Mouse (Mus musculus) left cerebral cortex, adult 2 months (tissue): ENCODE data around the gene Cul9. TPM values are rescaled to one million over a fixed set of nuclear protein-coding genes. Genes with fewer than 3 reads are reported as not detected.

Experiments
- DNase-seq, 2 experiments: peaks; one replicate each; pipeline ENCODE4 v3.0.0; 2021 to 2022; ENCODE audit warnings: low spot score in 2 of 2, mixed read lengths in 1 of 2; ENCODE audit errors: extremely low spot score in 1 of 2
- H3K27ac ChIP-seq: fragments of 200-600 bp; 2 replicates; pipeline ENCODE4 v1.8.1; 2022
- H3K4me3 ChIP-seq: fragments of 200-600 bp; 2 replicates; pipeline ENCODE4 v1.8.1; 2022
- CTCF ChIP-seq: fragments of 200-600 bp; IDR thresholded peaks from 2 replicates; pipeline ENCODE4 v1.8.1; 2022; ENCODE audit warnings: antibody characterized with exemption, mild to moderate bottlenecking, moderate library complexity
- intact Hi-C: fragments of 180-260 bp; cut with DNase I; formaldehyde crosslinking; loops from one replicate; pipeline ENCODE4 v1.15.1; 2025
- microRNA-seq, 2 experiments: library from miRNA; unstranded; fragments of <30 nt; microRNA quantifications; one replicate each; pipeline ENCODE4 v1.2.0; 2021
- total RNA-seq, 2 experiments: library from RNA; stranded (reverse); gene quantifications; 2 replicates each; pipeline ENCODE4 v1.2.3; 2021

Gene Cul9
- total RNA-seq, 2 experiments from 2014 or later = 66.6 to 70.1 TPM

DNA sequence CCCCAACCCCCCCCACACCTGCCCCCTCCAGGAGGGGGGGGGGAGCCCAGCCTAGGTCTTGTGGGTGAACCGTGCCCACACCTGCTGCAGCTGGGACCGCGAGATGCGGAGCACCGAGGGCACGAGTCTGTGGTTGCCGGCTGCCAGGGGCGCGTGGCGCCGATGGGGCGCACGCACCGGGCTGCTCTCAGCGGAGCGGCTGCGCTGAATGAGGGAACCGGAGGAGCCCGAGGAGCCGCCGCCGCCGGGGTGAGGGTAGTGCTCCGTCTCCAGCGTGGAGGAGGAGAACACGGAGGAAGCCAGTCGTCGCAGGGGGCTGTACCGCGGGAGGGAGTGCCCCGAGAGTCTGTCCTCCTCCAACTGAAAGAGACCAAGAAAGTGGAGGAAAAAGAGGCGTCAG, 85.5 kb downstream of the Cul9 start:
- Histone ChIP-seq H3K4me3 (no peak overlapping the region), H3K27ac (no peak overlapping the region)
- no peak for DNase-seq
- intact Hi-C loops = no loop called here
- TF ChIP-seq CTCF = no peak

DNA sequence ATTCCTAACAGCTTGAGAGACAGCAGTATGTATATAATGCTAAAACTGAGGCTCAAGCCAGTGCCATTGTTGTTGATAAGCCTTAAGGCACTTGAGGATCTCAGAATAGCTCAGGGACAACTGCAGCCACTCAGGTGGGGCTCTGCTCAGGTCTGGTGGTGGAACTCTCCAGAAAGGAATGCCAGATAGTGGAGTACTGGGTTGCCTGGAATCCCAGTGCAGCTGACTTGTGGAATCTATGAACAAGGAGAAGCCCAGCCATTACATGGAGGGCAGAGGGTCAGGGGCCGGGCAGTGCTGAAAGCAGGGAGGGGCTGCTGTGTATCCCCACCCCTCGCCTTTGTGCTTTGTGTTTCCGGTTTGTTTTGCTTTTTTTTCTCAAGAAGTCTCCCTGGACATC, 87.7 kb downstream of the Cul9 start:
- intact Hi-C loops = no loop called here
- DNase-seq = no peak
- Histone ChIP-seq H3K4me3 (no peak overlapping the region), H3K27ac (no peak overlapping the region)
- TF ChIP-seq CTCF = no peak

DNA sequence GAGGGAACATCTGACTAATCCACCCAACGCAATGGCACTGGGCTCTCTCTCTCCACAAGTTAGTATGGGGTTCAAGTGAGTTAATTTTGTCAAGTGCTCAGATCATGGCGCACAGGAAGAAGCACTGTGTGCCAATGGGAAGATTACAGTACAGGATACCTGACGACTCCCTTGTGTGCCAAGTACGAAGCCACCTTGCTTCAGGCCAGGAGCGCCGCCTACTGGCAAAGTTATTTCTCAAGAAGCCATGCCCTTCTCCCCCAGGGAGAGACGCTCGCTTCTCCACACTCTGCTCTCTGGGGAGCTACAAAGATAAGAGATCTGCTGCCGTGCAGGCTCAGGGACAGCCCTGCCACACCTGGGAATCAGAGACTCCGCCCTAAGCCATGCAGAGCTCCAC, 88.4 kb downstream of the Cul9 start:
- intact Hi-C loops = no loop called here
- DNase-seq = peak in 1 of 2 experiments; percentile 45
- TF ChIP-seq CTCF = peak; percentile 55
- Histone ChIP-seq H3K27ac (no peak overlapping the region), H3K4me3 (no peak overlapping the region)

DNA sequence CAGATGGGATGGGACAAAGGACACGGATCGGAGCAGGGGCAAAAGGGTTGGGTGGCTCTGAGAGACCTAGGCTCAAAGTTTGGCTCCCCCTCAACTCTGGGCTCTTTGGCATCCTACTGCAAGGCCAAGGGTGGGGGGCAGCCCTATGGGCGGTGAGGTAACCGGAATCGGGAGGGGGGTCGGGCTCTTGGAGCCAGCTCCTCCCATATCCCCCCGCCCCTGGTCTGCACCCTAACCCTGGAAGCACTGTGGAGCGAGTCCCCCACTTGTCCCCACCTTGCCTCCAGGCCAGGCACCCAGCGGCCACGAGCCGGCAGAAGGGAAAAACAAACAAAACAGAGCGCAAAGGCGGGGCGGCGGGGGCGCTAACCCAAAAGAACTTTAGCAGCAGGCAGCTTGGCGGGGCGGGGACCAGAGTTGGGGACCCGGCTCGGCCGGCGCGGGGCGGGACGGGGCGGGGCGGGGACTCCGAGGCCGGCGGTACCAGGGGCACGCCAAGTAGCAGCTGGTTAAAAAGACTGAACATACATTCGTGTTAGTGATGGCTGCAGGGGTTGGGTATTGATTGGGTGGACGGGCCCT, 91.0 kb downstream of the Cul9 start:
- peak overlapping the region; percentile 25; the same call in 1 of the 2 replicates for H3K4me3 ChIP-seq
- intact Hi-C loops = no loop called here
- no peak overlapping the region for H3K27ac ChIP-seq
- no peak for TF ChIP-seq CTCF
- peak in 1 of 2 experiments; percentile 46 for DNase-seq

DNA sequence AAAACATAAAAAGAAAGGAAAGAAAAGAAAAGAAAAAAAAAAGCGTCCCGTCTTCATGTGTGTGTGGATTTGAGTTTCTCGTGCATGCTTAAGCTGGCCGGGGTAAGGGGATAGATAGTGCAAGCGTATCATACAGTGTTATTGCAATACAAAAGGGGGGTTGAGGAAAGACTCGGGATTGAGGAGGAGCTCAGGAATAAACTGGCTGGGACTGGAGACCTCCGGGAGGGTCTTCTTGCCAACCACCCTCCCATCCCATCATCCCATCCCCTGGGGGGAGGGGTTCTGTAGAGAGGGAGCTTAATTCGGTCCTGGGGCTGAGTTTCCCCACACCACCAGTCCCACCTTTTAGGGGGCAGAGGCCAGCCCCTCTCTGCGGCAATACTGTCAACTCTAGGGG, 91.6 kb downstream of the Cul9 start:
- DNase-seq = no peak
- no peak overlapping the region for H3K27ac ChIP-seq
- intact Hi-C loops = no loop called here
- peak overlapping the region; percentile 14; the same call in 1 of the 2 replicates for H3K4me3 ChIP-seq
- TF ChIP-seq CTCF = no peak

DNA sequence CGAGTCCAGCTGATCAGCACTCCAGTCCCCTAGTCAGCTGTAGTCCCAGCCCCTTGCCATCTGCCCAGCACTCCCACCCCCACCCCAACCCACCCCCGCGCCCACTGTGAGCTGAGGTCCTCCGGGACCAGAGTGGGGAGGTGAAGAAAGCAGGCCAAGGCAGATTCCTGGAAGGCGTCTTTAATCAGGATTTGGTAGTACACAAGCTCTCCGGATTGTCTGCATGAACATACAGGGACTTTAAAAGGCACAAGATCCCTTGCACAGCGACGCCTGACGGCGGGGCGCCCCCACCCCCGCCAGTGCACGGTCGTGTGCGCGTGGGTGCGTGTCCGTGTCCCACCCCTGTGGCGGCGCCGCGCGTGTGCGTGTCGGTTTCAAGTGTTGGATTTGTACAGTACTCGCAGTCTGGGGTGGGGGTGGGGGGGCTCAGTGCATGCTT, 92.2 kb downstream of the Cul9 start:
- intact Hi-C loops = no loop called here
- no peak overlapping the region; the same call in 1 of the 2 replicates for H3K4me3 ChIP-seq
- TF ChIP-seq CTCF = no peak; the same call in 1 of the 2 replicates
- no peak overlapping the region for H3K27ac ChIP-seq
- DNase-seq = peak in 1 of 2 experiments; percentile 30

DNA sequence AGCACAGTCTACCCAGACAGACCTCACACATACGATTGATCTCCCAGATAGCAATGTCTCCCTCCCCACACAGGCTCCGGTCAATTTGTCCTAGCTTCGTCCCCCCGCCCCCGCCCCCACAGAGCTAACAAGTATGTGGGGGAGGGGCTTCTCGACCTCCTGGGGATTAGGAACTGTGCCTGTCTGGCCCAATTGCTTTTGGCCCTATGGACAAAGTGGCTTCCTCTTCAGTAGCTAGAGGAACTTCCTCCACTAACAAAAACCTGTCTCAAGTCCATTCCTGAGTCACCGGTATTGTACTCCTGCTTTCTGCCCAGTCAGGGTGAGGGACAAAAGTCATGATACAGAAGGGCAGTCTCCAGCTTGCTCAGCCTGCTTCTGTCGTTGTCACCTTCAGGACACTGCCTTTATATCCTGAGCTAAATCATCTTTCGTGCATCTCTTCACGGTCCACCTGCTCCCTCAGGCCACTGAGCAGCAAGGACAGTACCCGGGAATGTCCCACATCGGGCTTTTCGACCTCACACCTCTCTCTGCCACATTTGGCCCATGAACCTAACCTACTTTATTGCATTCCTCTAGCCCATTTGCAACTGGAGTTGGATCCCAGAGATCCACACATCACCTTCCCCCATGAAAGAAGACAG, 92.8 kb downstream of the Cul9 start:
- Histone ChIP-seq H3K4me3 (no peak overlapping the region), H3K27ac (no peak overlapping the region)
- no peak for DNase-seq
- intact Hi-C loops = no loop called here
- TF ChIP-seq CTCF = no peak

DNA sequence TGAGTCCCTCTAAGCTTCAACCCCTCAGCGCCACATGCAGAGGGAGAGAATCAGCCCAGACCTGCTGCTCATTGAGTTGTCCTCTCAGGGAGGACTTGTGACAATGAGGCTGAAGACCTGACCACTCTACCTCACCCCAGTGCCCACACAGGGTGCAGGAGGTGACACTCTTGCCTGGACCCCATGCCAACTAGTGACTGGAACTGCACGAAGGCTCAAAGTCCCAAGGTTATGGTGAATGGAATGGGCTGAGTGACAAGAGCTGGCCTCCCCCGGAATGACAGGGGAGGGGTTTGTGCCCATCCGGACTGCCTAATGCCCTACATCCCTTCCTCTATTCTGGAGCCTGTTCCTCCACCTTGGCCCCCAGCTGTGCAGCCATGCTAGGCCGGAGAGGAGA, 93.5 kb downstream of the Cul9 start:
- no peak for TF ChIP-seq CTCF
- intact Hi-C loops = no loop called here
- Histone ChIP-seq H3K27ac (no peak overlapping the region), H3K4me3 (no peak overlapping the region)
- no peak for DNase-seq

Small RNA genes lying within 50 kb of the gene (microRNA-seq; reads per million reads assigned to microRNA genes)
- 2.4 to 2.6 reads per million in 2 experiments for gene Mir6976

Other genes starting within 250 kb of the Cul9 start
- gene Dlk2, start 249.0 kb downstream of the Cul9 start, total RNA-seq = 10 to 100 TPM; 66.1 to 82.1 TPM
- gene Abcc10, start 218.0 kb downstream of the Cul9 start, total RNA-seq = 10 to 100 TPM; 10.0 to 11.5 TPM
- 10 to 100 TPM; 56.7 to 69.5 TPM for gene Zfp318, start 162.7 kb downstream of the Cul9 start, total RNA-seq
- 1 to 10 TPM; 5.2 to 5.8 TPM for gene Crip3, start 117.5 kb downstream of the Cul9 start, total RNA-seq
- under 1 TPM; 0.25 to 0.75 TPM for gene Slc22a7, start 107.9 kb downstream of the Cul9 start, total RNA-seq
- 100 to 1,000 TPM; 136 to 148 TPM for gene Ttbk1, start 58.7 kb downstream of the Cul9 start, total RNA-seq
- 1 to 10 TPM; 4.2 to 5.0 TPM for gene Dnph1, start 49.7 kb downstream of the Cul9 start, total RNA-seq
- gene Srf, start 9.8 kb upstream of the Cul9 start, total RNA-seq = 10 to 100 TPM; 57.0 to 74.2 TPM
- 1 to 10 TPM; 8.3 to 9.4 TPM for gene Ptk7, start 83.1 kb upstream of the Cul9 start, total RNA-seq
- 10 to 100 TPM; 21.9 to 24.4 TPM for gene Klc4, start 99.6 kb upstream of the Cul9 start, total RNA-seq
- 10 to 100 TPM; 49.1 to 53.2 TPM for gene Mrpl2, start 99.8 kb upstream of the Cul9 start, total RNA-seq
- gene Cul7, start 103.9 kb upstream of the Cul9 start, total RNA-seq = 10 to 100 TPM; 25.9 to 30.0 TPM
- 10 to 100 TPM; 14.9 to 15.7 TPM for gene Rrp36, start 128.0 kb upstream of the Cul9 start, total RNA-seq
- 100 to 1,000 TPM; 114 to 122 TPM for gene Mea1, start 132.4 kb upstream of the Cul9 start, total RNA-seq
- 100 to 1,000 TPM; 195 to 200 TPM for gene Klhdc3, start 134.5 kb upstream of the Cul9 start, total RNA-seq
- gene Ppp2r5d, start 158.7 kb upstream of the Cul9 start, total RNA-seq = 10 to 100 TPM; 79.5 to 83.9 TPM
- gene Pex6, start 165.1 kb upstream of the Cul9 start, total RNA-seq = 10 to 100 TPM; 54.6 to 55.5 TPM
- gene Gnmt, start 182.8 kb upstream of the Cul9 start, total RNA-seq = 1 to 10 TPM in 1 of 2 experiments, under 1 TPM in 1; 0.70 to 2.1 TPM
- 10 to 100 TPM; 65.1 to 68.1 TPM for gene Cnpy3, start 205.8 kb upstream of the Cul9 start, total RNA-seq
- under 1 TPM in 1 of 2 experiments, not detected in 1; 0.28 TPM for gene Ptcra, start 217.3 kb upstream of the Cul9 start, total RNA-seq
- gene 2310039H08Rik, start 226.2 kb upstream of the Cul9 start, total RNA-seq = 1 to 10 TPM; 6.3 to 6.5 TPM
- 10 to 100 TPM; 36.7 to 51.5 TPM for gene Rpl7l1, start 236.3 kb upstream of the Cul9 start, total RNA-seq